Mouse (Mus musculus) layer of hippocampus, postnatal 36 days (tissue): ENCODE data around the gene Ndufs6. TPM values are rescaled to one million over a fixed set of nuclear protein-coding genes. Genes with fewer than 3 reads are reported as not detected.

Source experiments
- DNase-seq, 2 experiments: peaks; one replicate each; pipeline ENCODE4 v3.0.0; 2022
- total RNA-seq, 2 experiments: library from RNA; stranded (reverse); gene quantifications; 2 replicates each; pipeline ENCODE4 v1.2.3; 2021

Gene Ndufs6
- total RNA-seq: 100 to 1,000 TPM; 170 to 174 TPM

DNA sequence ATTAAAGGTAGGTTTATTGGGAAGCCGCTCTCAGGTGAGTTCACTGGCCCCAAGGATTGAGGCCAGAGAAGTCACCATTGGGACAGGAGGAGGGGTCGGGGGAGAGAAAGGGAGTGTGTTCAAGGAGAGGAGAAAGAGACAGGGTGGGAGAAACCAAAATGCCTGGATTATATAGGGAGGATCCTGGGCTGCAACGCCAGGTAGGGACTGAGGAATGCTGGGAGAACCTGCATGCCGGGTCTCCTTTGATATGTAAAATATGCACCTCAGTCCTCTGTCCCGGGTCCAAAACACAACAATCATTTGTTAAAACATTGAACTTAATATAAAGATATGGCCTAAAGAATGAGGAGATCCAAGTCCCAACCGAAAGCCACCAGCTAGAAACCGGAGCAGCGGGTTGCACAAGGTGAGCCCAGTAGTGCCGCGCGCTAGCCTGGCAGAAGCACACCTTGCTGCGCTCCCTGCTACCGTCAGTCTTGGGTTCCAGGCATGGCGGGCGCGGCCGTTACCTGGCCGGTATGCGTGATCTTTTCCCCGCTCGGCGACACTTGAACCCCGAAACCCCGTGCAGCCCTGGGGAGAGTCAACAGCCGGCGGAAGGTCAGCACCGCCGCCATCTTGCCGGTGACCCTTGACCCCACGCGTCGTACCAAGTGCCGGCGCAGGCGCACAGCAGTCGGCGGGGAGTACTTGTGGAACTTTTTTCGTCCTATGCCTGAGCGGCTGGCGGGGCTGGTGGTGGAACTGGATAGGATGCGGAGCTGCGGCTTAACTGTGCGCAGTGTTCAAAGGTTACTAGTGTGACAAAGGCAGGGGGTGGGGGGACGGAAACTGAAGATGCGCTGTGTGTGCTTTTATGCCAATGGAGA, at the start of gene Ndufs6, which contains the start of gene Mrpl36:
Gene Ndufs6, minus strand, starts transcription at position 716 of the 872 bp plus-strand sequence.
Gene Mrpl36, plus strand, starts transcription at position 687 of the 872 bp plus-strand sequence.
- peak; percentile 91 for DNase-seq

DNA sequence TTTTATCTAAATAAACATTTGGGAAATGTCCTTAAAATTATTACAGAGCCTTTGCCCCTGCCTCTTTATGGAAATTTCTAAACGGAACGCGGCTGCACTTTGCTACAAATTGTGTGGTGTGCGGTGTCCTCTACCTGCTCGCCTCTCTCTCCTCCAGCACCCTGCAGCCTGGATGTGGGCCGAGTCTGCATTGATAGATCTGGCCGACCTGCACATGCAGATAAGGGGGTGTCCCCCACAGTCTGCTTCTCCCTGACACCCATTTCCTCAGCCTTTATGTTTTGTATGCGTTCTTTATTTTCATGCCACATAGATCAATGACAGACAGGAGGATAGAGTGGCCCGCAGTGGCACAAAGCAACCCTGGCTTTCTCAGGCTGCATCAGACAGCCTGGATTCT, 49.3 kb upstream of the Ndufs6 start:
- DNase-seq: no peak

DNA sequence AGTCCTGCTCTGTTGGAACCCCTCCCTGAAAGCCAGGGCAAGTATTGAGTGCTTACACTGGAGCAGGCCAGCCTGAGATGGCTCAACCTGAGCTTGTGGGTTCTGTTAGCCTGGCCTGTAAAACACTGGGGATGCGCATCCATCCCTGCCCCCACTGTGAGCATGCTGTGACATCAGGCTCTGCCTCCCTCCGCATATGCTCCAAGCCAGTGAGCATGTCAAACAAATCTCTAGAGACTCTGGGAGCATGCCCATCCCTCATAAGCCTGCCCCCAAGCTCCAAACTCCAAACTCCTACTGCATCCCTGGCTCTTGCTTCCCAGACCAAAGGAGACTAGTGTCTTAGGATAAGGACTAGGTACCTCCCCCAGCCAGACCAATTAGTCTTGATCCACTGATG, 46.3 kb upstream of the Ndufs6 start:
- DNase-seq: no peak

DNA sequence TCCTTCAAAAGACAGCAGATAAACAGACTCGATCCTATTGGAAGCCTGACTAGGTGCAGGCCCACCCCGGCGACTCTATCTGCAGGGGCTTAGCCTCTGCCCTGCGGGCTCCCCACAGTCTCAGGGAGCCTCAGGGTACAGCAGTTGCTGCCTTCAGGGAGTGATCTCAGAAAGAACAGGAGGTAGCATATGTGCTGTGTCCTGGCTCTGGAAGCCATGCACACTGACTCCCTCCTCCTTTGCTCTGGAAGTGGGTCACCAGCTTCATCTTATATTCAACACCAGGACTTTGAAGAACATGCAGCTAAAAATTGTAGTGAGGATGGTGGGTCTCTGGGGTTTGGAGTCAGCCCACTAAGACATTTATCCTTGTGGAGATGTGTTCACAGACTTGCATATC, 45.0 kb upstream of the Ndufs6 start:
- DNase-seq: no peak

DNA sequence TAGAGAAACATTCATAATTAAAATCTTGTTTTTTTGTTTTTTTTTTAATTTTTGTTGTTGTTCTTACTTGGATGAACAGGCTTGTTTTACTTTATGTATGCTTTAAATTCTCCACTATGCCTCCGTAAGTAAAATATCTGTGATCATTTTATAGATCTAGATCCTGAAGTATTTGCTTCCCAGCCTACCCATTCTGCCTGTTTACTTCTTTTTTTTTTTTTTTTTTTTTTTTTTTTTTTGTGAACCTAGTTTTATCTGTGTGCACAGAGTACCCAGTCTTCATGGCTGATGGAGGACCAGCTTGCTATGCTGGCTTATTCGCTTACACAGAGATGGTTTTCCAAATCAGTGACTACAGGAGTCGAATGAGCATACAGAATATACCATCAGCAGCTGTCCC, 28.8 kb upstream of the Ndufs6 start:
- DNase-seq: no peak

DNA sequence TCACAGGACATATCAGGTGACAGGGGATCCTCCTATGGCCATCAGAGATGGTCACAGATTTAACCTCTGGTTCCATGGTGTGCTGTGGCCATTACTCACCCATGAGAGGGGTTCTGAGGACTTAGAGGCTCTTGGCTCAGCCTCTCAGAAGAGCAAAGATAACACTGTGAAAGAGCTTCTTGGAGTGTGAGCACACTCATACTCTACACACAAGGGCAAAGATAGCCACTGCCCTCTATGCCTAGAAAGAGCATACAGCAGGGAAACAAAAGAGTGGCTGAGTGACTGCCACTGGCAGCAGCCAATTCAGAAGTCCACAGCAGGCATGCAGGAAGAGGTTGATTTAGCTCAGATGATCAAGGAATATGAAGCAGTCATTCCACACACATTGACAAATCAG, 24.1 kb upstream of the Ndufs6 start:
- no peak for DNase-seq

DNA sequence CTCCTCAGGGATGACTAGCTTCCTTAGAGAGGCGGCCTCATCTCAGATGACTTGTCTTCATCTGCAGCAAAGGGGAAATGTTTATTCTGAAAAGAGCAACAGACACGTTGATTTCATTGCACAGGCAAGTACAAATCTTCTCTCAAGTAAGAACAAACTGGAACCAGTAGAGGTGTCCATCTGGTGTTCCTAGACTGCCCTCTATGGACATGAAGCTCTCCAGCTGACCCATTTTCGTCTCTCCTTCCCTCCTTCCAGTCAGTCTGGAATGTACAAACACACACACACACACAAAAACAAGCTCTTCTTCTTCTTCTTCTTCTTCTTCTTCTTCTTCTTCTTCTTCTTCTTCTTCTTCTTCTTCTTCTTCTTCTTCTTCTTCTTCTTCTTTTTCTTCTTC, 23.6 kb upstream of the Ndufs6 start:
- no peak for DNase-seq

DNA sequence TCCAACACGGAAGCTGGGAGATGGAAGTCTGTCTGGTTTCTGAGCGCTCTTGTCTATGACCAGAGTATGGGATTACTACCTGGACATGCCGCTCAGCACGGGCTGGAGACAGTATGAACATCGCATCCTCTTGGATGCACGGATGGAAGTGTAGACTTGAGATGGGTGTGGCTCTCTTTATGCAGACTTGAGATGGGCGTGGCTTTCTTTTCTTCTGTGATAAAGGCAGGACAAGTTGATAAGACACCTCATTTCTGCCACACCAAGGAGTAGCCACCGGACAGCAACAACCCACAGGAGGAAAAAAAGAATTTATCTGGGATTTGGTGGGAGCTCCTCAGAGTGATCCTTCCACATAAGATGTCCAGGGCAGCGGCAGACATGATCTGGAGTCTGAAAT, 22.4 kb upstream of the Ndufs6 start:
- no peak for DNase-seq

DNA sequence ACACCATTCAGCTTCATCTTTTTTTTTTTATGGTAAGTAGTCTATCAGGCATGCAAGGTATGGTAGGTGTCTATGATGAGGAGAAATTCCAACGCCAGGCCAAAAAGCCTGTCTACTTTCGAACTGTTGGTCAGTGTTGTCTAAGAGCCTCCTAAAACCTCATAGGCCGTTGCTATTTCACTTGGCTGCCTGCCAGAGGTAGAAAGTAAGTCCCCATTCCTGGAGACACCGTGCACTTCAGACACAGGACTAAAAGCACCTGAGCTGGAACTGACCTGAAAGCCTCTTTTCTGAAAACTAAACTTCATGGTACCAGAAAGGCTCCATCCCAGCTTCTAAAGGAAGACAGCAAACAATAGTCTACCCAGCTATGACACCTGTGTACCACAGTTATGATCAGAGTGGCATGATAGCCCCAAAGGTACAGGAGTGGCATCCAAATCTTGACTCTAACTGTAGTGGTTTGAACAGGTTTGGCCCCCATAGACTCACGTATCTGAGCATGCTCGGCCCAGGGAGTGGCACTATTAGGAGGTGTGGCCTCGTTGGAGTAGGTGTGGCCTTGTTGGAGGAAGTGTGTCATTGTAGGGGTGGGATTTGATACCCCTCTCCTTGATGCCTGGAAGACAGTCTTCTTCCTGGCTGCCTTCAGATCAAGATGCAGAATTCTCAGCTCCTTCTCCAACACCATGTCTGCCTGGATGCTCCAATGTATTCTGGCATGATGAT, 19.7 kb upstream of the Ndufs6 start:
- no peak for DNase-seq

DNA sequence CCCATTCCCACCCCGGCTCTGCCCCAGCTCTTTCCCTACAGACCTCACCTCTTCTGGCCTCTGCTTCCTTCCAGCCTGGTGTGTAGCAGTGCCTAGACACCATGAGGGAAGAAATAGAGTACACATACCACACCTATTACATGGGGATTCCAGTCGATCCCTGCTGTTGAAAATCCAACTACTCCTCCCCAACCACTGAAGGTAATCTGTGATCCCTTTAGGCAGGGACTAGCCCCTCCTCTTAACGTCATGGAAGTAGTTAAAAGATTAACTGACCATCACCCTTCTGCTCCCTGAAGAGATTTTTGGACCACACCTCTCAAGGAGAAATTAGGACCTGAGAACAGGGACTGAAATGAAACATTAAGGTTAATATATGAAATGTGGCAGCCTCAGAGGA, 18.8 kb upstream of the Ndufs6 start:
- no peak for DNase-seq

DNA sequence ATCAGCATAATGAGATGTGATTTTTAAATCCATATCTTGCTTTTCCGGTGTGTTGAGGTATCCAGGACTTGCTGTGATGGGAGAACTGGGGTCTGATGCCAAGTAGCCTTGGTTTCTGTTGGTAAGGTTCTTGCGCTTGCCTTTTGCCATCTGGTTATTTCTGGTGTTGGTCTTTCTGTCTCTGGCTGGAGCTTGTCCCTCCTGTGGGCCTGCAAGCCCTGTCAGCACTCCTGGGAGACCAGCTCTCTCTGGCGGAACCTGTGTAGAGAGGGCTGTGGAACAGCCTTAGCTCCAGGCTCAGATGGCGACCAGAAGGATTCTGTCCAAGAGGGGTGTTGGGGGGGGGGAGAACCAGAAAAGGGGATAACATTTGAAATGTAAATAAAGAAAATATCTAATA, 18.4 kb upstream of the Ndufs6 start:
- no peak for DNase-seq

DNA sequence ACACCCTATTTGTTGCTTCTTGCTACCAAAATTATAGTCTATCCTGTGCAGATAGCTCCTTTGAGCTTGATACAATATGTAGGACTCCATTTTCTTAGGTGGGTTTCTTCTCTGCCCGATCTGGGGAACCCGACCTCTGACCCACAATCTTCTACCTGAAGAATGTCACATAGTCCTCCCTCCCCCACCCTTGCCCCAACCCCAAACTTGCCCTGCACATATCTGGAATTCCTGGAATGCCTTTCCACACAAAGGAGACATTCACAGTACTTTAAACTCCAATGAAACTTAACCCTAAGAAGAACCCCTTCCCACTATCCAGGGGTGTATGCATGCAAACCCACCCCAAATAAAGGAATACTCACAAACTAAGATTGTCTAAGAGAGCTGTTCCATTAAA, 17.8 kb upstream of the Ndufs6 start:
- DNase-seq: no peak

DNA sequence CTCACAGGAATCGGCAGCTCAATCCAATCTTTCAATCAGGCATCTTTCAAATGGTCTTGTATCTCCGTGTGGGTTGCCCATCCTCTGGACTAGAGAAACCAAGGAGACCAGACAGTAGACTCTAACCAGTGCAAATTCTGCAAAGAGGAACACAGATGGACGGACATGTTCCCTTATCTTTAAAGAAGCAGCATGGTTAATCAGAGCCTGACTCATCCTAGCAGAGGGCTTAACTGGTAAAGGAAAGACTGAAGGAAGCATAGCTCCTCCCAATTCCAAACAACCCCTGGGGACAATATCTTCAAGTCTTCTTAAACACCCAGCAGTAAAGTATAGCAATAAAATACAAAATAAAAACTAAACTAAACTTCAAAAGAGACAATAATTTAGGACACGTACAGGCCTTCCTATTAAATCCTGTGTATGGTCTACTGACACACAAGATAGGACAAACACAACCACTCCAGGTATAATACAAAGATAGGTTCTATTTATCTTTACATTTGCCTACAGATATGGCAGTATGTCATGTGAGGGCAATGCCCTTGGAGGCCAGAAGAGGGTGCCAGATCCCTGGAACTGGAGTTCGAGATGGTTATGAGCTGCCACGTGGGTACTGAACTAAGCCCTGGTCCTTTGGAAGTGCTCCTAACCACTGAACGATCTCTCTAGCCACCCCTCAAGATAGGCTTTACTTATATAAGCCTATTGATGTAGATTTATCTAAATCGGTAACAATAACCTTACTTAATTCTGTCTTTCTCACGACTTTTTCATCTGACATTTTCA, 17.0 kb upstream of the Ndufs6 start:
- DNase-seq: no peak

DNA sequence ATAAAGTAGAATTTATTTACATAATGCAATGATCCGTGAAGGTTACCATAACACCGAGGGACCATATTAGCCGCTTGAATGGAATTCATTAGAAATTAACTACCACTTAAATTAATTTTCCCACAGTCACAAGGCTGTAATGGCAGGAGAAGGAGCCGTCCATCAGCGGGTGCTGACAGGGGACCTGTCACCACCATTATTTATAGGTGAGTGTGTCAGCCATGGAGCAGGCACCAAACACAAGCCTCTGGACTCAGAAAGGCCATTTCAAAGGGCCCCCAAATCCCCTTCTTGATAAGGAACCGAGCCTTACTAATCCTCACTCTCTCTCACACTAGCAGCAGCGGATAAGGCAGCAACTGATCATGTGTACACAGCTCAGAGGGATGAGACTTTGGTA, 8.4 kb upstream of the Ndufs6 start:
- DNase-seq: no peak

DNA sequence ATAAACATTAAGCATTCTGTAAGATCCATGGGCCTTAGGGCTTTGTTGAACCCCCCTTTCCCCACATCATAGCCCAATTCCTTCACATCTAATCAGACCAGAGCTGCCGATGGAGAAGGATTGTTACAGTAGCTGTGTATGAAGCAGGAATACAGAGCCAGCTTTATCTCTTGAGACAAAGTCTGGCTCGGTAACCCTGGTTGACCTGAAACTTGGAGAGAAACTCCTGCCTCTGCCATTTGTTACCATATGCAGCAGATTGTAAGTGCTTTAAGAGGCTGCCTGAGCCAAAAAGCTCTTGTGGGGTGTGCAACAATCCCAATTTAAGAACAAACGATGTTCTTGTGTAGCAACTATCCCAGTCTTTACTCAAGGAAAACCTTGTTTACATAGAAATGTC, 3.4 kb upstream of the Ndufs6 start:
- no peak for DNase-seq

DNA sequence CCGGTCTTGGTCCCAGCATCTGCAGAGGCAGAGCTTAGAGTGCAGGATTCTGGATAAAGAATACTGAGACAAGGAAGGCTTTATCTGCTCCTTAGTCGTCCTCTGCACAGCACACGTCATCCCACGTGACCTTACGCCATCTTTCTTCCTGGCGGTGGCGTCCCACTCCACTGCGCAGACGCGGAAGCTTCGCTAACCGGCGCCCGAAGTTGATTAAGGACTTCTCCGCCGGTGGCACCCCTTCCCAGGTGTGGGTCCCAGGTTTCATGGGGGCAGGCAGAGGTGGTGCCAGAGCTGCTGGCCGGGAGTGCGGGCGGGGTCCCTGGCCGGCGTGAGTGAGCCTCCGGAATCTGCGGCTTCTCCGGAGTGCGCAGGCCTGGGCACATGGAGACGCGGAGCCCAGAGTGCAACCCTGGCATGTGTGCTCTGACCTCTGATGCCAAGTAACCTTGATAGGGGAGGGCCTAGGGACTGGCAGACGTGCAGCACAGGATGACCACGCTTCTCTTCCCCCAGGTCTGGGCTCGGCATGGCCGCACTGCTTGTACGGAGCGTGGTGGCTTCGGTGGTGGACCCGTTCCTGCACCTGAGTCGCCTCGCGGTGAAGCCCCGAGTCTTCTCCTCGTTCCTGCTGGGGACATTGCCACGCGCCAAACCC, 2.6 kb upstream of the Ndufs6 start:
- peak; percentile 87 for DNase-seq

DNA sequence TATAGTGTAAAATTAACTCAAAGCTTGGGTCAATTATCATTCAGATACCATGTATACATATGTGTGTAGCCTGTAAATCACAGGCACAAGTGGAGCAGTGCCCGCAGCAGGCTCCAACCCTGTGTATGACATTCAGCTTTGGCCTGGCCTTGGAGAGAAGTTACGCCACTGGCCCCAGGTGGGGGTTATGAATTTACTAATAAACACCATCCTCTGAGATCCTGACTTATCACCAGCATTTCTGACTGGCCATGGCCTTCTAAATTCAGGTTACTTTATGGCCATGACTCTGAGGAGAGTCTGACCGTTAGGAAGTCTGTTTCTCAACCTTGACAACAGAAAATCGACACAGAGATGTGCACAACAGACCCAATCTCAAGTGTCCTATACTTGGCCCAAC, 4.9 kb downstream of the Ndufs6 start:
- no peak for DNase-seq

DNA sequence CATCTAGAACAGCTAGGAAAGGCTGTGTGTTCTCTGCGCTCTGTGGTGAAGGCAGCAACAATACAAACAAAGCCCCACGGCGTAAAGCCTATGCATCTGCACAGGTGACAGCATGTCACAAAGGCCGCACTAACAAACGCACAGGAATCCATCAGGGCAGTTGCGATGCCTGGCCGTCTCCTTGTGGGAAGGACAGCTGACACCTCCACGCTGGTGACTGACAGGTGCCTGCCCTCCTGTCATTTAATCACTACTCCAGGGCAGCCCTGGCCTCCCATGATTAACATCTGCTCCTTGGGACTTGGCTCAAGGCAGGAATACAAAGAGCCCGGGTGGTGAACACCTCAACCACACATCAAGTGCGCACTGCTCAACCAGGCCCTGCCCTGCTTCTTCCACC, 5.7 kb downstream of the Ndufs6 start:
- DNase-seq: no peak

DNA sequence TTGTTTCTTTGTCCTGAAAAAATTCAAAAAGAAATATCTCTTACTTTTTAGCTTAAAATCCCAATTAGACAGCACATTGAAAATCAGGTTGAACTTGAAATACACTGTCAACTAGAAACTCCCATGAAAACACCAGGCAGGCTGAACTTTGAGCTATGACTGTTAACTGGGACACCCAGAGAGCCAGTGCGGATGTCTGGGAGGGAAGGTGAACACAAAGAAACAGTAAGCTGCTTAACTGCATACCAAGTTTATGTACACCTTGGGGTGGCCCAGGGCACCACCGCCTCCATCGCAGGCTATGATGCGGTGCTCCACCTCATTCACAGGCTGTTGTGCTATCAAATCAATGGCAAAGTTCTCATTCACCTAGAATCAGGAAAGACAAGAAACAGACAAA, 8.3 kb downstream of the Ndufs6 start:
- no peak for DNase-seq

DNA sequence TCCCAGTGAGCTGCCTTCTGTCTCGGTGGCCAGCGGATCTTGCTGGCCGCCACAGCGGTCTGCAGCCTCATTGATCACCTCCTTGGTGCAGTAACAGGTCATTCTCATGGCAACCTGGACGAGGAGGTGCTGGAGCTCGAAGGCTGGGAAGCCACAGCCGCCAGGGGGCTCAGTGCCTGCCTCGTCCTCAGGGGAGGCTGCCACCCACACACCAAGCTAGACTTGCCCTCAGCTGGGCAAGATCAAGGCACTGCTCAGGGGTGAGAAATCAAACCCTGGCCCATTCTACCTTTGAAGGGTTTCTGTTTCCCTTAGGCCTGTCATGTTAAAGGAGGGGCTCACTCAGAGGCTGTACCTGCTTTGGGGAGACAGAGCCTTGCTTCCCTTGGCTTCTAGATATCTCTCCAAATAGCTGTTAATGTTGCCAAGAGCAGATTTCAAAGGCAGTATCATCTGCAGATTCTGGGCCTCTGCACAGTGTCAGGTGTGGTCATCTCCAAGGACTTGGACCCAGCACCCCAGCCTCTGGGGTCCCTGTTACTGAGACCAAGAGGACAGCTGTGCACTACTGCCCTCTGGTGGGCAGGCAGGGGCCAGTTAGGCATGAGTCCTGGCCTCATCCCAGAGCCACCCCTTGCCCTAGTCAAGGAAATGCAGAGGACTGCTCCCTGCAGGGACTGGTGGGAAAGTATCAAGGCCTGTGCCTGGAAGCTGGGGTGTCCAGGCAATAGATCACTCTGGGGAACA, 18.0 kb downstream of the Ndufs6 start:
- peak in 1 of 2 experiments; percentile 25 for DNase-seq

DNA sequence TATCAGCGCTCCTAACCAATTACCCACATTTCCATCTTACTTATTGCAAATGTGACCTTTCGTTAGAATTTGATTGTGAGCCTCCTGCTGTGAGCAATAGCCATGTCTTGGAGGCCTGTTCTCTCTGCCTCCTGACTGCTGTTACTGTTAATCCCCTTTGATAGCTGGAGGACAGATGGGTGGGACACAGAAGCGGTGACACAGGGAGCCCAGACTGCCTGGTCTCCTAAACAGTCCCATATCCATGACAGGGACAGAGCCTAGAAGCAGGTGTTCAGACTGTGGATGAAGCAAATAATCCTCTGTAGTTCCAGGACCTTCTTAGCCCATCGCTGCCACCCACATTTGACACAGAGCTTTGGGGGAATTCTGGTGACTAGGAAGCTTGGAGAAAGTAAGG, 21.9 kb downstream of the Ndufs6 start:
- DNase-seq: no peak

DNA sequence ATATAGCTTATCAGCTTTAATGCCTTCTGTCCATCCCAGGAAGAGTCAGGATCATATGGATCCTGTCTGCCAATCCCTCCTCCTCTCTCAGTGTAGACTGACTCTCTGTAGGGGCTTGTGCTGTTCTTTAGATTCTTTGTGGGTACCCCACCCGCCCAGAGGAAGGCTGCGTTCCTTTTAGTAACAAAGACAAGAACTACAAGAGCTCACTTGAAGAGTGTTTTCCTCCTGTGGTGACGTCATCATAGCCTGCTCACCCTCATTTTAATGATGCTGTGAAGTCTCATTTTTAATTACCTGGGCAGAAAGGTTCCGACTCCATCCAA, 22.3 kb downstream of the Ndufs6 start:
- no peak for DNase-seq
